Mouse (Mus musculus): ENCODE results near the gene Sec14l3. TPM values are rescaled to one million over a fixed set of nuclear protein-coding genes. Genes with fewer than 3 reads are reported as not detected.
A peak's percentile ranks its signal among the peaks of the same experiment; 100 is the strongest.

Gene Sec14l3
- total RNA-seq, 2 experiments from 2014 or later, result 2.0 to 2.1 TPM

- intact Hi-C loops (cut with DNase I), result no loop called here
- no peak for DNase-seq (ENCODE audit: low spot score in 2 of 2)
These were observed 16.9 kb upstream of the Sec14l3 start for GRCm38 (mm10) chr11:4047766-4048165.

- intact Hi-C loops (cut with DNase I), result no loop called here
These were observed 16.2 kb upstream of the Sec14l3 start for GRCm38 (mm10) chr11:4048438-4048837.

GRCm38 (mm10) chr11:4053586-4053985 is 11.1 kb upstream of the Sec14l3 start:
- intact Hi-C loops (cut with DNase I), result loop anchor here (2.0 kb wide), 1 partner anchor 27 kb away; no protein-coding TSS in a partner anchor
- DNase-seq (ENCODE audit: low spot score in 2 of 2), result peak; percentile 67 to 77

More at GRCm38 (mm10) chr11:4048438-4048837, 16.2 kb upstream of the Sec14l3 start:
- no peak for DNase-seq (ENCODE audit: low spot score in 2 of 2)

- DNase-seq (ENCODE audit: low spot score in 2 of 2), result peak; percentile 34 to 40
- intact Hi-C loops (cut with DNase I), result no loop called here
These were observed 3.6 kb upstream of the Sec14l3 start for GRCm38 (mm10) chr11:4060866-4061575.

- no peak for DNase-seq (ENCODE audit: low spot score in 2 of 2)
- intact Hi-C loops (cut with DNase I), result no loop called here
These were observed 2.1 kb upstream of the Sec14l3 start for GRCm38 (mm10) chr11:4062523-4062922.

- intact Hi-C loops (cut with DNase I), result no loop called here
- no peak for DNase-seq (ENCODE audit: low spot score in 2 of 2)
These were observed 1.7 kb upstream of the Sec14l3 start for GRCm38 (mm10) chr11:4062981-4063380.

GRCm38 (mm10) chr11:4069664-4070063 is 5.0 kb downstream of the Sec14l3 start:
- peak; percentile 49 to 72 for DNase-seq (ENCODE audit: low spot score in 2 of 2)
- intact Hi-C loops (cut with DNase I), result no loop called here

GRCm38 (mm10) chr11:4076633-4077032 is 12.0 kb downstream of the Sec14l3 start:
- intact Hi-C loops (cut with DNase I), result no loop called here
- no peak for DNase-seq (ENCODE audit: low spot score in 2 of 2)

GRCm38 (mm10) chr11:4078267-4078933 is 13.8 kb downstream of the Sec14l3 start:
- intact Hi-C loops (cut with DNase I), result no loop called here
- no peak for DNase-seq (ENCODE audit: low spot score in 2 of 2)

GRCm38 (mm10) chr11:4080219-4080618 is 15.6 kb downstream of the Sec14l3 start:
- intact Hi-C loops (cut with DNase I), result loop anchor here (2.0 kb wide), 2 partner anchors 27 to 79 kb away; no protein-coding TSS in a partner anchor
- DNase-seq (ENCODE audit: low spot score in 2 of 2), result peak; percentile 71 to 84

- DNase-seq (ENCODE audit: low spot score in 2 of 2), result peak; percentile 85 to 91
- intact Hi-C loops (cut with DNase I), result no loop called here
These were observed 18.9 kb downstream of the Sec14l3 start for GRCm38 (mm10) chr11:4083316-4084078.

- DNase-seq (ENCODE audit: low spot score in 2 of 2), result no peak
- intact Hi-C loops (cut with DNase I), result no loop called here
These were observed 21.6 kb downstream of the Sec14l3 start for GRCm38 (mm10) chr11:4086246-4086645.

- intact Hi-C loops (cut with DNase I), result no loop called here
- DNase-seq (ENCODE audit: low spot score in 2 of 2), result peak in 1 of 2 experiments; percentile 90
These were observed 22.6 kb downstream of the Sec14l3 start for GRCm38 (mm10) chr11:4087267-4087666.

GRCm38 (mm10) chr11:4093459-4094377 is 29.1 kb downstream of the Sec14l3 start:
- DNase-seq (ENCODE audit: low spot score in 2 of 2), result peak in 1 of 2 experiments; percentile 89
- intact Hi-C loops (cut with DNase I), result loop anchor here (2.0 kb wide), 1 partner anchor 25 kb away; no protein-coding TSS in a partner anchor

- DNase-seq (ENCODE audit: low spot score in 2 of 2), result peak in 1 of 2 experiments; percentile 80
- intact Hi-C loops (cut with DNase I), result loop anchor here (2.0 kb wide), 1 partner anchor 24 kb away; no protein-coding TSS in a partner anchor
These were observed 29.9 kb downstream of the Sec14l3 start for GRCm38 (mm10) chr11:4094378-4095170.

GRCm38 (mm10) chr11:4095171-4096053 is 30.8 kb downstream of the Sec14l3 start, which contains the start of gene Mtfp1:
TSS of gene Mtfp1 (minus strand) at chr11:4095445.
- peak; percentile 60 to 63 for DNase-seq (ENCODE audit: low spot score in 2 of 2)
- intact Hi-C loops (cut with DNase I), result loop anchor here (2.0 kb wide), 1 partner anchor 23 kb away; no protein-coding TSS in a partner anchor
